Mouse (Mus musculus) heart, embryonic 11.5 days (tissue): ENCODE measurements around the gene Tmcc3. TPM values are rescaled to one million over a fixed set of nuclear protein-coding genes. Genes with fewer than 3 reads are reported as not detected.

Experiments used
- ATAC-seq: fragments of 200-750 bp; cut with Nextera tagmentation; replicated peaks from 2 replicates; pipeline ENCODE4 v1.8.0; 2017; ENCODE audit warnings: moderate library complexity; ENCODE audit not compliant: insufficient number of reproducible peaks, low FRiP score, low TSS enrichment
- H3K27ac ChIP-seq: fragments of 300-500 bp; sonication (generic); 2 replicates; pipeline ENCODE4 v1.5.1; 2014; ENCODE audit warnings: mild to moderate bottlenecking, low read depth, low read length
- H3K27me3 ChIP-seq: fragments of 300-500 bp; sonication (generic); 2 replicates; pipeline ENCODE4 v1.6.1; 2014; ENCODE audit warnings: mild to moderate bottlenecking, low read length, mixed read lengths; ENCODE audit not compliant: control insufficient read depth, insufficient read depth
- H3K36me3 ChIP-seq: fragments of 300-500 bp; sonication (generic); 2 replicates; pipeline ENCODE4 v1.6.1; 2014; ENCODE audit warnings: mild to moderate bottlenecking, low read length, moderate library complexity, mixed read lengths; ENCODE audit not compliant: control insufficient read depth, insufficient read depth
- H3K4me1 ChIP-seq: fragments of 300-500 bp; sonication (generic); 2 replicates; pipeline ENCODE4 v1.6.1; 2014; ENCODE audit warnings: low read length; ENCODE audit not compliant: control insufficient read depth, insufficient read depth
- H3K4me2 ChIP-seq: fragments of 300-500 bp; sonication (generic); 2 replicates; pipeline ENCODE4 v1.6.1; 2014; ENCODE audit warnings: mild to moderate bottlenecking, moderate library complexity
- H3K4me3 ChIP-seq: fragments of 300-500 bp; sonication (generic); 2 replicates; pipeline ENCODE4 v1.5.1; 2014; ENCODE audit warnings: low read depth, low read length
- H3K9ac ChIP-seq: fragments of 300-500 bp; sonication (generic); 2 replicates; pipeline ENCODE4 v1.6.1; 2014; ENCODE audit warnings: mild to moderate bottlenecking, low read depth, low read length, moderate library complexity
- H3K9me3 ChIP-seq: fragments of 300-500 bp; sonication (generic); replicated peaks from 2 replicates; pipeline ENCODE4 v1.6.1; 2016; ENCODE audit warnings: low read length; ENCODE audit not compliant: control insufficient read depth
- WGBS: fragments of 180-500 bp; shearing (Covaris S2); extraction: QIAGEN DNeasy Blood & Tissue Kit; methylation state at CpG from one replicate; pipeline ENCODE4 v1.1.7; 2014; ENCODE audit not compliant: insufficient replicate concordance; 5-methylcytosine and 5-hydroxymethylcytosine counted together
- polyA plus RNA-seq: library from polyadenylated mRNA; unstranded; fragments of >200 nt; fragmentation: Nextera tagmentation; extraction: Ambion mirVana; gene quantifications from 2 replicates; pipeline ENCODE4 v1.2.1, GENCODE M21; 2014

Gene Tmcc3
- polyA plus RNA-seq, 1 experiment from 2014 or later: 10.9 TPM

DNA sequence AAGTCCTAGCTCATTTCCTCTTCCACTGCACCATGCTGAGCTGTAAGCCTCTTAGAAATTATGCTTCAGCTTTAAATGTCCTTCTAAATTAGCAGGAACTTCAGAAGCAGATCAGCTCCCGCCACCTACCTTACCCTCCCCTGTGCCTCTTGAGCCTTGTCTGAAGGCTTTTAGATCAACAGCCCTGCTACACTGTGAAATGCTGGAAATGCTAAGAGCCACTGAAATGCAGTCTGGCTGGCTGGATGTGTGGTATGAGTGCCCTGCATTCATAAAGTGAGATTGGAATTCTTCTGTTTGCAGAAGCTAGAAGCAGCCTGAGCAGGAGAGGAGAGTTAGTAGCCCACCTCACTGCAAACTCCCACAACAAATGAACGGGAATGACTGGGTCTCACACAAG is 174.4 kb downstream of the Tmcc3 start:
- no peak for ATAC-seq
- no peak overlapping the region for H3K9ac ChIP-seq
- H3K4me3 ChIP-seq: no peak overlapping the region
- H3K36me3 ChIP-seq: no peaks in the 10 kb centered on the region
- no peaks in the 10 kb centered on the region for H3K27me3 ChIP-seq
- WGBS: 65% methylated on average over 2 of the region's 2 CpGs
- H3K27ac ChIP-seq: peak overlapping the region; percentile 43; the same call in 1 of the 2 replicates
- H3K4me1 ChIP-seq: peaks cover 9% of the 10 kb centered on the region; the same call in 1 of the 2 replicates
- H3K9me3 ChIP-seq: 0 out of 2 replicates have a peak, but pooled peaks cover 3% of the 10 kb centered on the region
- H3K4me2 ChIP-seq: no peak overlapping the region

DNA sequence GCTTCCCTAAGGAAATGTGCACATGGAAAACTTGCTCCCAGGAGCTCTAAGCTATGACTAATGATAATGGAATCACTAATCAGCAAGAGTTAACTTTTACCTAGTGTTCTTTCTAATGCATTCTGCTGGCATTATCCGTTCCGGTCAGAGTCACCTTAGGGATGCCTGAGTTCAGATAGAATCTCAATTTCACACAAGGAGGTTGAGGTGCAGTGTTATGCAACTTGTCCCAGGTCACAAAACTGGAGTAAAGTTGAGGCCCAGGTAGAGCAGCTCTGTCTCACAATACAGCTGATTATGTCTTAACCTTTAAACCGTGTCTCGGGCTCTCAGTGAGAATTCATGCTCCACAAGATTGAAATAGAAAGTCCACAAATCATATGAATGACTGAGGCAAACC is 177.8 kb downstream of the Tmcc3 start:
- 88% methylated on average over 4 of the region's 4 CpGs for WGBS
- Histone ChIP-seq H3K4me3 (no peak overlapping the region), H3K9me3 (no peaks in the 10 kb centered on the region), H3K27ac (no peak overlapping the region), H3K9ac (no peak overlapping the region), H3K36me3 (no peaks in the 10 kb centered on the region), H3K27me3 (no peaks in the 10 kb centered on the region), H3K4me1 (peaks cover 17% of the 10 kb centered on the region), H3K4me2 (no peak overlapping the region)
- no peak for ATAC-seq

GRCm38 (mm10) chr10:94491006-94491405 is 179.3 kb downstream of the Tmcc3 start:
- Histone ChIP-seq H3K4me1 (peaks cover 16% of the 10 kb centered on the region), H3K9me3 (no peaks in the 10 kb centered on the region), H3K9ac (no peak overlapping the region), H3K4me2 (no peak overlapping the region), H3K27ac (no peak overlapping the region), H3K36me3 (no peaks in the 10 kb centered on the region), H3K4me3 (no peak overlapping the region), H3K27me3 (no peaks in the 10 kb centered on the region)
- no peak for ATAC-seq
- 83% methylated on average over 3 of the region's 3 CpGs for WGBS

DNA sequence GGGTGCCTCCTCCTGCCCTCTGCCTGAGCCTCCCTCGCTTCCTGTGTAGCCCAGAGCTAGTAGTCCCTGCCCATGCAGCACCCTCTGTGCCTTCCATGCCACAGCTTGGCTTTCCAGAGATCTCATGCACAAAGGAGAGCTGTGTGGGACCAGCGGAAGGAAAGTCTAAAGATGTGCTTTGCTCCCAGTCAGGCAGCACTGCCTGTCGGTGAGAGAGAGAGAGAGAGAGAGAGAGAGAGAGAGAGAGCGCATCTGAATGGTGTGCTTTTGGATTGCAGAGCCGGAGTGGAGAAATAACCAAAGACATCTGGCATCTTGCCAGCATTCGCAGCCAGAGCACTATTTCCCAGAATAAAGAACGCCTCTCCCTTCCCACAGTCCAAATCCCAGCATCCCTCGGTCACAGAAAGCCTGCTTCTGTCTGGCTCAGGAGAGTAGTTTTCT is 182.7 kb downstream of the Tmcc3 start:
- Histone ChIP-seq H3K4me2 (peak overlapping the region; percentile 33; the same call in 1 of the 2 replicates), H3K4me3 (no peak overlapping the region), H3K4me1 (peaks cover 8% of the 10 kb centered on the region), H3K9ac (no peak overlapping the region), H3K36me3 (no peaks in the 10 kb centered on the region), H3K27me3 (no peaks in the 10 kb centered on the region), H3K27ac (0 out of 2 replicates have a peak overlapping the region, but pooled peaks have one; percentile 5), H3K9me3 (no peaks in the 10 kb centered on the region)
- ATAC-seq: no peak; the same call in 1 of the 2 replicates
- 39% methylated on average over 8 of the region's 8 CpGs for WGBS

DNA sequence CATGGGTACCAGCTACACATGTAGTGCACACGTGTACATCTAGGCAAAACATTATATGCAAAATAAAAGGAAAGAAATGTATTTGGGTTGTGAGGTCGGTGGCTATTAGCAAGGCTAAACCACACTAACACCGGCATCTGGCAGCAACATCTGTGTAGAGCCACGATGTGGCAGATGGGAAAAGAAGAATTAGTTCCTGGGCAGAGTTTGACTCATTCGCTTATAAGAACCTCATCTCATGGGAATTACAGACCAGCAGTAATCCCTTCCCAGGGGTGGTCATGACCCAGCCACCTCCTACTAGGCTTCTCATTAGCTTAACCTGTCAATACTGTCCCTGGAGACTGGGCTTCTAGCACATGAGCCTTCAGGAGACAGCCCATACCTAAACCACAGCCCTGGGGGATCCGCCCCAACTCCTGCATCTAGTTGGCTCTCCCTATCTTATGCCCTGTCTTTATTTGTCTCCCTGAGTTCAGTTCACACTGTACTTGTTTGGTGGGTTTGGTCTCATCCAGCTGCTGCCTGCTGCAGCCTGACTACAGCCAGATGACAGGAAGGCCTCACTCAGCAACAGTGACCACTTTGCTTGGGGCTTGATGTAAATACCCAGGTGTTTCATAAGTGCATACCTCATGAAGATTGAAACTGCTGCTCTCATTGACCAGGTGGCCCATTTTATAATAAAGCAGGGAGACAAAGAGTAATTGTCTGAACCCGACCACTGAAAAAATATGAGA is 183.9 kb downstream of the Tmcc3 start:
- H3K36me3 ChIP-seq: no peaks in the 10 kb centered on the region
- no peak overlapping the region for H3K4me3 ChIP-seq
- WGBS: 85% methylated on average over 7 of the region's 7 CpGs
- H3K4me2 ChIP-seq: no peak overlapping the region
- H3K27me3 ChIP-seq: no peaks in the 10 kb centered on the region
- no peak overlapping the region for H3K9ac ChIP-seq
- H3K9me3 ChIP-seq: no peaks in the 10 kb centered on the region
- H3K4me1 ChIP-seq: peaks cover 11% of the 10 kb centered on the region
- ATAC-seq: no peak
- no peak overlapping the region for H3K27ac ChIP-seq

- Histone ChIP-seq H3K9ac (no peak overlapping the region), H3K36me3 (no peaks in the 10 kb centered on the region), H3K4me1 (peaks cover 11% of the 10 kb centered on the region), H3K4me2 (no peak overlapping the region), H3K27me3 (no peaks in the 10 kb centered on the region), H3K27ac (no peak overlapping the region), H3K4me3 (no peak overlapping the region), H3K9me3 (no peaks in the 10 kb centered on the region)
- no peak for ATAC-seq
- WGBS: 68% methylated on average over 8 of the region's 8 CpGs
These were observed 185.2 kb downstream of the Tmcc3 start for GRCm38 (mm10) chr10:94496826-94497440.

DNA sequence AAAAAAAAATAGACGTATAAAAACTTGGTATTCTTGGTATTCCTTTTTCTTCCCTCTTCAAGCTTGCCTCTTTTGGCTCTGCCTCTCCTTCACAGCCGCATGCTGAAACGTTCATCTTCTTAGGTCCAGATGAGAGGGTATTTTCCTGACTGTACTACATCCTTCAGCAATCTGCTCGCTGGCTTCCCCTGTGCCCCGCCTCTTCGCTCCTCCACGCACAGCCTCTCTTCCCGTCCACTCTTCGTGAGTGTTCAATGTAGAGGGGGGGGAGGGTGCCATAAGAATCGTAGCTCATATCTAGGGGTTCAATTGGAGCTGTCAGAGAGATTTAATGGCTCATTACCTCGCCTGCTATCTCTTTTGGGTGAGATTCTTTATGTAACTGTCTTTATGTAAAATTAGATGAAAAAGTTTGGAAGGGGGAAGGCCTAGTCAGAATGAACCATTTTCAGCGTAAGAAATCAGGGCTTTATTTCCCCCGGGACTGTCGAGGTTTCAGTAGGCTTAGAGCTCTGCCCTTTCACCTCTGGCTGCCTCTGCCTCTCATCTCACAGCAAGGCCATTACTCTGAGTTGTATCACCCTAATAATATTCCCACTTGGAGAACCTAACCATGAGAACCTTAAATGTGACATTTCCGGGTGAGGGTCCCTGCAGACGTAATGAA is 188.6 kb downstream of the Tmcc3 start:
- peaks cover 3% of the 10 kb centered on the region; the same call in 1 of the 2 replicates for H3K4me1 ChIP-seq
- no peak overlapping the region for H3K27ac ChIP-seq
- H3K9ac ChIP-seq: no peak overlapping the region
- H3K9me3 ChIP-seq: no peaks in the 10 kb centered on the region
- H3K27me3 ChIP-seq: no peaks in the 10 kb centered on the region
- H3K36me3 ChIP-seq: no peaks in the 10 kb centered on the region
- H3K4me2 ChIP-seq: no peak overlapping the region
- whole genome bisulfite sequencing: 42% methylated on average over 16 of the region's 16 CpGs
- ATAC-seq: no peak
- no peak overlapping the region for H3K4me3 ChIP-seq

- no peak for ATAC-seq
- no peak overlapping the region for H3K9ac ChIP-seq
- H3K27me3 ChIP-seq: no peaks in the 10 kb centered on the region
- H3K36me3 ChIP-seq: no peaks in the 10 kb centered on the region
- H3K9me3 ChIP-seq: no peaks in the 10 kb centered on the region
- no peak overlapping the region for H3K27ac ChIP-seq
- no peak overlapping the region for H3K4me2 ChIP-seq
- no peak overlapping the region for H3K4me3 ChIP-seq
- H3K4me1 ChIP-seq: peaks cover 3% of the 10 kb centered on the region; the same call in 1 of the 2 replicates
- 71% methylated on average over 7 of the region's 7 CpGs for WGBS
These were observed 189.1 kb downstream of the Tmcc3 start for GRCm38 (mm10) chr10:94500877-94501273.
